Mouse (Mus musculus): ENCODE data around the gene Lilra5.
"Not testable (repeated sequence)": the region's sequence is repeated elsewhere in the genome, so short reads cannot be mapped to it uniquely, and the experiment has no call there.

The Lilra5 gene

DNA sequence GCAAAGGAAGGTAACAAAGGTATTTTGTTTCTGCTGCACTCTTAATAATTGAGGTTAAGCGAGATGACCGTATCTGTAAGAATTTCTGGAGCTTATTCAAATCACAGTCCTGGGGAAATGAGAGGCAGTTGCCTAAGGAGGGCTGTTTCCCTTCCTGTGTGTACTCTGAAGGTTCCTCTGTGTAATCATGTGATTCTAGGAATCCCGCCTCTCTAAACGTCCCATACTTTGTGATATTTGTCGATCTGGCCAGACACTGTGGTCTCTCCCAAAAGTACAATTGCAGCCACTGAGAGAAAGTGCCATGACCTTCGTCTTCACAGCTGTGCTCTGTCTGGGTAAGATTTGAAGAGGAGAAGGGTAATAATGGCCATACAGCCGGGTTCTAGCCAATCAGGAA, at the start of gene Lilra5:
Gene Lilra5 (plus strand): TSS at position 301 of the 400 bp plus-strand sequence.
- DNase-seq (ENCODE audit: low spot score): no peak

DNA sequence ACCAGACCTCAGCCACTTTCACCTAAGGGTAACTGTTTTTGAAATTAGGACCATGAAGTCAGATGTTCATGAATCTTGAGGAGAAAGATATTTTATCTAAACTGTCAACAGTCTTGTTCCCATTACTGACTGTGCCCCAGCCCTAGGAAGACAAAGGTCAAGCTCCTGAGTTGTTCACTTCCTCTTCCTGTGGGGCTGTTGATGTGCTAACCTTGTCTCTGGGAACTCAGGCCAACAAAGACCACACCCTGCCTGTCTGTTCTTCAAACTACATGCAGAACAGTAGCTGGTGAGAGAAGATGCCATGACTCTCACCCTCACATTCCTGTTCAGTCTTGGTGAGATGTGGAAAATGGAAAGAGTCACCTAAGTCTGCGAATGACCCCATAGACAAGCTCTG, 30.4 kb upstream of the Lilra5 start:
- no peak for DNase-seq (ENCODE audit: low spot score)

DNA sequence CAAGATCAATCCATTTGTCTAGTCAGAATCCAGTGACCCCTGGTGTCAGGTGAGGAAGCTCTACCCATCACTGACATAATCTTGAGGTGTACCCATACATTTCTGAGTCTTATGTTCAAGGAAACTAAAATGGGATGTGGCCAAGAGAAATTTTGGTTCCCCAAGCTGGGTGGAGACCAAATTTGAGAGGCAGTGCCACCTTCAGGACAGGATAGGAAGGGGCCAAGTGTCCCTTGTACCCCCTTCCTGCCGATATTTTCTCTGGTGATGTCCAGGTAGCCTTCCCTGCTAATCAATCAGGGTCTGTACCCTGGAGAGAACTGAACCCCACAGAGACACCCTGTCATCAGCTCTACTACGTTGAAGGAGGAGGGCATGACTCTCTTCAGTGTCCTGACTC, 28.9 kb upstream of the Lilra5 start:
- DNase-seq (ENCODE audit: low spot score): no peak

DNA sequence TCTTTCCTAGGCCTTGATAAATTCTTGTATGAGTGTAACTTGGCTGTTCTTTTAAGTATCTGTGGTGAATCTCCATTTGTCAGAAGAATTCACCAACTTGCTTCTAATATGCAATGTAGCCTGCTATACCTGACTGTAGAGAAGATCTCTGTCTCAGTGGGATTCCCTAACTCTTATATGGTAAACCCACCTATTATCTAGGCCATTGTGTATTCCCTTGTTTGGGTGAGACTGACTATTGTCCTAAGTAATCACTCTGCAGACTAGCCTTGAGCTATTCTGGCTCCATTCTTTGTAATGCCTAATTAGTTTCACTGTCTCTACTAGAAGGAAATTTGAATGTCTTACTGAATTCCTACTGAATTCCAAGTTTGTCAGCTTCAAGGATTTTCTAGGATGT, 24.1 kb upstream of the Lilra5 start:
- DNase-seq (ENCODE audit: low spot score): not testable (repeated sequence)

DNA sequence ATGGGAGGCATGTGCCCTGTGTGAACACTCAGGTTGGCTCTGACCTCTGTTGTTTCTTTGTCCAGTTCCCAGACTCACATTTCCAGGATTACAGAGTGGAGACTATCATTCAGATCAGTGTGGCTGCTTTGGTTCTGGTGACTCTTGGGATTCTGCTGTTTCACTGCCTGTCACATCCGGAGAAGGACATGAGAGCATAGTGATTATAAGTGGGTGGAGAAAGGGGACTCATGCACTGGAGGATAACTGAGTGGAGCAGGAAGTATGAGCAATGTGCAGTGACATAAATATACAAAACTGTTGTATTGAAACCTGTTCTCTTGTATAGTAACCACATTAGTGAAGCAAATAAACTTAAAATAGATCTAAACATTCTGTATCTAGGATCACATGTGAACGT, 22.2 kb upstream of the Lilra5 start:
- DNase-seq (ENCODE audit: low spot score): no peak

DNA sequence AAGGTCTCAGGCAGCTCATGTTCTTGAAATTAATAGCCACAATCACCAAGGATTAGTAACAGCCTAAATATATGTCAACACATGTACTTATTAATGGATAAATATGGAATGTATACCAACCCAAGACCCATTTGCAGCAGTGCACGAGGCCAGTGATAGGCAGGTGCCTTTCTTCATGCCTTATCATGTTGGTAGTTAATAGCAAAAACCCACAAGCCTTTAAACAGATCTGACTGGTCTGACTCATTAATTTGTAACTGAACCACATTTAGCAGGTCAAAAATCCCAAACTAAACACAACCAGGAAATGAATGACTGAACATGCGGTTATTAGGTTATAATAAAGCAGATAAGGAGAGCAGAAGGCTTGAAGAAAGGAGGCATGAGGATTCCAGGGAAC, 21.7 kb upstream of the Lilra5 start:
- DNase-seq (ENCODE audit: low spot score): no peak

DNA sequence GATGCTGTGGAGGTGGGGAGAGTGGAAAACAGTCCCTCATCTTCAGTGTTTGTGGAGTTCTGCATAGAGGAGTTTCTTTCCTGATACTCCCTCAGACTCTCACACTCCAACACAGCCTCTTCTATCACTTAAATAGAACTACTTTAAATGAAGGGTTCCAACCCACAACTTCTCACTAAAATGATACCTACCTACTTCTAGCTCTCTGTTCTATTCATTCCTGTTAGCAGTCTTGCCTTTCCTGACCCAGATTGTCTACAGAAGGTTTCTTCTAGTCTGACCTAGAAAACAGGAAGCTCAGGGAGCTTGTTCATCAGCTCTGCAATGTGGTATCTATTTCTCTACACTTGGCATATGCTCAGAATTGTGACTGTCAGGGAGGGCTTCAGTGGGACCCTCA, 2.0 kb upstream of the Lilra5 start:
- DNase-seq (ENCODE audit: low spot score): no peak

DNA sequence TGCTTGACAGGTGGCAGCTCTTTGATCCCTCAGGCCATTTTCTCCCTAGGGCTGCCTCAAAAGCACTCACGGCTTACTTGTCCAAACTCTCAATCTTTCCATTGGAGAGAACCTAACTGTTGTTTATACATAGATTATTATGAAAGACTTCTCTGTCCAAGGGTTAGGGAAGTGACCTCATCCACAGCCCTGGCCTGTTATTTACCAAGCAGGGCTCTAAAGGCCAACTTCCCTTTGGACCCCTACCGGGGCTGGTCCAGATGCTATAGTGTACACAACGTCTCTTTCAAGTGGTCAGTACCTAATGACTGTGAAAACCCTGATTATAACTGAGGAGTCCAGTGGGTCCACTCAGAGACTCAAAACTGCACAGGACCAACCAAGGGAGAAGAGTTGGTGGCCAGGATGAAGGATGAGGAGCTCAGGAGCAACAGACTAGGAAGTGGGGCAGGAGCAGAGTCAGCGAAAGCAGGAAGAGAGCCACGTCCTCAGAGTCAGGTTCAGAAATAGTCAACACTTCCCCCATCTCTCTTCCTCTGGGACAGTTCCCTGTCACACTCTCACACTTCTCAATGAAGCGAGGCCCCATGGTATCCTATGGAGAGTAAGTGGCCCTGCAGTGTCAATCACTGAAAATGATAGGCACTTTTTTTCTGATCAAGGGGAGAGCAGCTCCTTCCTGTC, 1.6 kb downstream of the Lilra5 start:
- DNase-seq (ENCODE audit: low spot score): no peak

DNA sequence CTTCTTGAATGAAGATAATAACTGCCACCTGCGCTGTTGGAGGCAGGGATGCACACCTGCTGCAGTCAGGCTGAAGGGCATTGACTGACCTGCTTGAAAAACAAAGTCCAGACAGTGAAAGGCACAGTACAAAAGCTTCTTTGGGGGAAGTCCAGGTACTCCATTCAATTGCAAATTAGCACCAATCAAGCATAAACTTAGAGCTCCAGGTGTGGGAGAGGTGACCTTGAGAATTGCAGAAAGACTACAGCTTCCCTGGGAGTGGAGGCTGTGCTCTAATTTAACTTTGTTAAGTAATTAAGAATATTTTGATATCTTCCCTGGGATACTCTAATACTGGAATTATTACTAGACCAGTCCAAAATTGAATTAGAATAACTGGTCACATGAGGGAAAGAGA, 13.7 kb downstream of the Lilra5 start:
- DNase-seq (ENCODE audit: low spot score): not testable (repeated sequence)

DNA sequence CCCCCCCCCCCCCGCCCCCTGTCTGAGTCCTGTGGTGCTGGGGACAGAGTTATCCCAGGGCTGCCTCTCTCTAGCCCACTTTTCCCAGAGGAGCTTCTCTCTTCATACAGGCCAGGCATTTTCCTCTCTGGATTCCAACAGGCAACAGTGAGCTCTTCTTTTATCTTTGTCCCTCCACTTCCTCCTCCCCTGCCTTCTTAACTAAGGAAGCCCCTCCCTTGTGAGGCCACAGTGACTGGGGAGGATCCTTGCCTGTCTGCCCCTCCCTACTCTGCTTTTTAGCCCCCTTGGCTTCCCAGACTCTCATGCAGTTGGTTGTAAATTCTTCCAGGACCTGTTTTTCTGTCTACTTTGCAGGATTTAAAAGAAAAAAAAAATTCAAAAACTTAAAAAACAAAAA, 18.5 kb downstream of the Lilra5 start:
- DNase-seq (ENCODE audit: low spot score): not testable (repeated sequence)

DNA sequence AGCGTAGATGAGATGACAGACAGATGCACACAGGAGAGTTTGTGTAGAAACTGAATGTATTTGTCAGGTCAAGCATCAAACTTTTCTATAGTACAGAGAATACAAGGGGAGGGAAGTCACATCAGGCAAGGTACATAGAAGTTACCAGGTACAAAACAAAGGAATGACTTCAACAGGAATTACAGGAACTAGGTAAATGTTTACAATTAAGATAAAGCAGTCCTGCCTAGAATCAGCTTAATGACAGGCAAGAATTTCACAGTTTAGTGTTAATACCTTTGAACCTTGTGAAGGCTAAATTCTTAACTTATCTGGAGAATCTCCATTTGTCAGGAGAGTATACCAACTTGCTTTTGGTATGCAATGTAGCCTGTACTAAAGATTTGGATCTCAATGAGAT, 23.0 kb downstream of the Lilra5 start:
- not testable (repeated sequence) for DNase-seq (ENCODE audit: low spot score)

DNA sequence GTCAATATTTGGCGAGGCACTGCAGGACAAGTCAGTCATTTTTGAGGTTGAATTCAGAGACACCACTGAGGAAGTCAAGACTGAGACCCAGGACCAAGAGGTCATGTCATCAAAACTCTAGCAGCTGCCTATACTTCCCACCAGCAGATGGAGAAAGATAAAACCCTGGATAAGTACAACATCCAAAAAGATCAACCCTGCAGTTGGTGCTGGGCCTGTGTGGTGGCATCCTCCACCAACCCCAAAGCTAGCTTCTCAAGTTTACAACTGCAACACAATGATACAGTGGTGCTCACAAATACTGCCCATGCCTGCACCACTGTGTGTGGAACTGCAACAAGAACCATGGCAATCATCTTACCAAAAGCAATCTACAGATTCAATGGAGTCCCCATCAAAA, 34.6 kb downstream of the Lilra5 start:
- not testable (repeated sequence) for DNase-seq (ENCODE audit: low spot score)

DNA sequence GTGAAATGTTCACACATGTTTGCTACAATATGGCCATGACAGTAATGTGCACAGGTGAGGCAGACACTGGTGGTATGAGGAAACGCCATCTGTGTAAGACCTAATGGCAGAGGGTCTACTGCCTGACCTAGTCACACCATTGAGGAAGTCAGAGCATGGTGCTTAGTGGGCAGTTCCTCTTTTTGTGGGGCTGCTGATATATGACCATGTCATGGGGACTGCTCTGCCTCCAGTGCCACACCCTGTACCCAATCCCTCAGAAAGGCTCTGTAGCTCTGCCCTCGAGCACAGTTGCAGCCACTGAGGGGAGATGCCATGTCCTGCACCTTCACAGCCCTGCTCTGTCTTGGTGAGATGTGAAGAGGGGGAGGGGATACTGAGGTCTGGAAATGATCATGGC, 36.3 kb downstream of the Lilra5 start:
- DNase-seq (ENCODE audit: low spot score): not testable (repeated sequence)

DNA sequence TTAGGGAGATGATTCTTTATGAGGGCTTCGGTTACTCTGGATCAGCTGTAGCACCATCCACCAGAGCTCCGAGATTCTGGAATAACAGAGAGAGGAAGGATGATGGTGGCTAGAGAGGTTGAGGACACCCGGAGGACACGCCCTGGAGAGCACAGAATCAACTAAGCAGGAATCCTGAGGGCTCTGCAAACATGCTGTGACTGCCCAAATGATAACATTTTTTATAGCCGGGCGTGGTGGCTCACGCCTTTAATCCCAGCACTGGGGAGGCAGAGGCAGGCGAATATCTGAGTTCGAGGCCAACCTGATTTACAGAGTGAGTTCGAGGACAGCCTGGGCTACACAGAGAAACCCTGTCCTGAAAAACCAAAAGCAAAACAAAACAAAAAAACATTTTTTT, 37.9 kb downstream of the Lilra5 start:
- DNase-seq (ENCODE audit: low spot score): not testable (repeated sequence)

DNA sequence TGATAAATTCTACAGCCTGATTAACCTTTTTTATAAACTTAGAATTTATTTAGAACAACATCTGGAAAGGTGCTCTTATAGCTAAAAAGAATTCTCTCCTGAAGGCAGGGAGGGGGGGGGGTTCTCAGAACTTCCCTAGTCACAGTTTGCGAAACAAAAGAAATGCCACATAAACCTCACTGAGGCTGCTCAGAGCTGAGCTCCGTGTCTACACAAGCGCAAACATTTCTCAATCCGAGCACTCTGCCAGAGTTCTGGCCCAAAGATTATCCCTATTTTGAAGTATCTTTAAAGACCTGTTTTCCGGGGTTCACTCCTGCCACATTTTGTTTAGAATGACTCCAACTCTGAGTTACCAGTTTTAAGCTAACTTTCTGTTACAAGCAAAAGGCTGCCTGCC, 55.1 kb downstream of the Lilra5 start:
- DNase-seq (ENCODE audit: low spot score): no peak

Measured in adipocyte (in vitro differentiated cells).